Mouse (Mus musculus) kidney, adult 2 months (tissue): ENCODE results near the gene Khdrbs1. TPM values are rescaled to one million over a fixed set of nuclear protein-coding genes. Genes with fewer than 3 reads are reported as not detected.

Experiments used
- DNase-seq: peaks from one replicate; pipeline ENCODE4 v3.0.0; 2021
- H3K27ac ChIP-seq: fragments of 200-500 bp; 2 replicates; pipeline ENCODE4 v1.5.1; 2012; ENCODE audit warnings: low read depth, low read length, control low read depth, inconsistent platforms; ENCODE audit not compliant: insufficient read depth
- H3K27me3 ChIP-seq: fragments of 200-500 bp; replicated peaks from 2 replicates; pipeline ENCODE4 v1.6.1; 2012; ENCODE audit warnings: mild to moderate bottlenecking, moderate library complexity, low read length, inconsistent platforms; ENCODE audit not compliant: control insufficient read depth, insufficient read depth
- H3K36me3 ChIP-seq: fragments of 200-500 bp; 2 replicates; pipeline ENCODE4 v1.6.1; 2012; ENCODE audit warnings: mild to moderate bottlenecking, moderate library complexity, low read length, inconsistent platforms; ENCODE audit not compliant: control insufficient read depth, insufficient read depth
- H3K4me1 ChIP-seq: fragments of 200-500 bp; 2 replicates; pipeline ENCODE4 v1.6.1; 2011; ENCODE audit warnings: low read length; ENCODE audit not compliant: control insufficient read depth, insufficient read depth
- H3K4me3 ChIP-seq: fragments of 200-500 bp; 2 replicates; pipeline ENCODE4 v1.5.1; 2011; ENCODE audit warnings: mild to moderate bottlenecking, low read depth, low read length, control low read depth; ENCODE audit not compliant: insufficient read depth
- CTCF ChIP-seq: fragments of 200-500 bp; conservative IDR thresholded peaks from 2 replicates; pipeline ENCODE4 v1.5.1; 2011; ENCODE audit warnings: low read depth, mild to moderate bottlenecking, control low read depth, low read length, moderate library complexity, mixed read lengths; ENCODE audit not compliant: insufficient read depth, insufficient read length
- POLR2A ChIP-seq: fragments of 200-500 bp; IDR thresholded peaks from one replicate; pipeline ENCODE4 v1.6.1; 2011; ENCODE audit warnings: low read depth, low read length, control low read depth
- WGBS: fragments of 180-500 bp; shearing (Covaris S2); methylation state at CpG from one replicate; pipeline ENCODE4 v1.1.7; 2018; 5-methylcytosine and 5-hydroxymethylcytosine counted together
- polyA plus RNA-seq: library from polyadenylated mRNA; depleted of rRNA; stranded (reverse); fragments of >200 nt; gene quantifications from 2 replicates; pipeline ENCODE4 v1.2.3, GENCODE M21; 2012; rRNA removed

Gene Khdrbs1
- polyA plus RNA-seq, 1 experiment = 16.0 TPM

DNA sequence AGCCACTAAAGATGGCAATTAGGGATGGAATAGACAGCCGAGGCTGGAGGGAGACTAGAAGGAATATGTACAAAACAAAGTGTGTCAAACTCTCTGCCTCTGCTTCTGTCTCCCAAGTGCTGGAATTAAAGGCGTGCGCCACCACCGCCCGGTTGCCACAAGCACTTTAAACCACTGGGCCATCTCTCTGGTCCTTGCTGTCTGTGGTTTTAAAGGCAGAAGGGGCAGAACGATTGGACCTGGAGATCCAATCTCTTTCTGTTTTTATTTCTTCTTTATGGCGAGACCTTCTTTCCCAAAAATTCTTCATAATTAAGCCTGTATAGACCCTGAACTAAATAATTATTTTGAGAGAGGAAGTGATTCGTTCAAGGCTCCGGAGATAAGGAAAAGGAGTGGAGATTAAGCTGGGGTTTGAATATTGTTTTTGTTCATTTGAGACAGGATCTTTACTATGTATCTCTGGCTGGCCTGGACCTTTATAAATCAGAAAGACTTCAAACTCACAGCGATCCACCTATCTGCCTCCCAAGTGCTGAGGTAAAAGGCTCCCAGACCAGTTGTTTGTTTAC lies 69.1 kb downstream of the Khdrbs1 start:
- DNase-seq = no peak
- Histone ChIP-seq H3K36me3 (no peaks in the 10 kb centered on the region), H3K4me3 (peak overlapping the region; percentile 84), H3K4me1 (peaks cover 14% of the 10 kb centered on the region), H3K27me3 (no peaks in the 10 kb centered on the region), H3K27ac (peak overlapping the region; percentile 90)
- WGBS = 2% methylated on average over 10 of the region's 10 CpGs
- TF ChIP-seq CTCF = no peak
- no peak for TF ChIP-seq POLR2A

DNA sequence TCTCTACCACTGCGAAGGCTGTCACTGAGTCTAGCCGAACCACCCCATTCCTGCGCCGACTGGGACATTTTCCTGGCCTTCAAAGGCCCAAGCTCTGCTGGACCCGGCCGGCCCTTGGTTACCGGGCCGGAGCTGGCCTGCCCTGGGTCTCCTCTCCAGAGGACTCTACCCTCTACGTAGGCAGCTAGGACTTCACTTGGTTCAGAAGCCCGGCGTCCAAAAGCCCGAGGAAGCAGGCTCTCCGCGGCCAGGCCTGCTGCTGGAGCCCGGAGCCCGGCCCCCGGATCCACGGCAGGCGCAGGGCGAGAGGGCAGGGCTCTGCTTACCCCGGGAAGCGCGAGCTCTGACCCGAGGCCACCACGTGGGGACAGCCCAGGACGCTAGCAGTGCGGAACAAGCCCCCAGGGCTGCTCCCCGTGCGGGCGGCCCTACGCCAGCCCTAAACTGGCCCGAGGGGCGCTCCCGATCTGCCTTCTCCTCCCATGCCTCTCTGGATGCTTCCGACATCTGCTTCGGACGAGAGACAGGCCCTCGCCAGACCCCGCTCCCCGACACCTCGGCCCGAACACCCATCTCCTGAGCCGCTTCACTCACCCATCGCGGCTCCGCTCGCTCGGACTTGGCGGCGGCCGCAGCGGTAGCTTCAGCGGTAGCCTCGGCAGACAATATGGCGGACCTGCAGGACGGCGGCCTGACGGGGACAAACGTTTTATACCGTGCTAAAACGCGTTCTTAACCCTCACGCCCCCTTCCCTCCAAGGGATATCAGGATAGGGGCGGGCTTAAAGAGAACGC lies 69.8 kb downstream of the Khdrbs1 start, which contains the start of gene Kpna6:
TSS of gene Kpna6 (minus strand) at position 685 of the 795 bp plus-strand sequence.
- peaks cover 14% of the 10 kb centered on the region for H3K4me1 ChIP-seq
- peak; percentile 95 for DNase-seq
- TF ChIP-seq CTCF = no peak
- TF ChIP-seq POLR2A = peak; percentile 29
- whole genome bisulfite sequencing = under 1% methylated on average over 64 of the region's 65 CpGs
- H3K27ac ChIP-seq = peak within 1 kb of the TSS; percentile 90
- no peaks in the 10 kb centered on the region for H3K27me3 ChIP-seq
- no peaks in the 10 kb centered on the region for H3K36me3 ChIP-seq
- peak within 1 kb of the TSS; percentile 84 for H3K4me3 ChIP-seq

DNA sequence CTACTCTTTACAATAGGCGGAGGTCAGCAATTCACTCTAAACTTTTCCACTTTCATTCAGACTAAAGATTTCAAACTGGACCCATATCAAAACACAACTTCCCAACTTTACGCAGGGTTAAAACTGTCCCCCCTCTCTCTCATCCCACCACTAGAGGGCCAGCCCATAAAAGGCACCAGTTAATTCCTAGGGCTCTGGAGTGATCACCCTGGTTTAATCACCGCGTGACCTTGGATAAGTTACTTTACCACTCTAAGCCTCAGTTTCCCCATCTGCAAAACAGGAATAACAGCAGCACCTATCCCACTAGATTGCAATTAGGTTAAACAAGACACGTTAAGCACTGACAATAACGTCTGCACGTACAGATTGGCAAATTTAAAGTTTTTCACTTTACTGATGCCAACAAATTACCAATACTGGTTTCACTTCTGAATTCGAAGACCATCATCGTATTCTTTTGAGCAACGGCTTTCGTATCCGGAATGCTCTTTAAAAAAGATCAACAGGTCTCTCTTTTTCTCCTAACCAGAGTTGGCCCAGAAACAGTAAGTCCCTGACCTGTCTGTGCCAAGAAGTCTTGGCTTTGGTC lies 70.5 kb downstream of the Khdrbs1 start:
- Histone ChIP-seq H3K36me3 (no peaks in the 10 kb centered on the region), H3K4me1 (peaks cover 14% of the 10 kb centered on the region), H3K4me3 (peak overlapping the region; percentile 84), H3K27me3 (no peaks in the 10 kb centered on the region), H3K27ac (peak overlapping the region; percentile 90)
- peak; percentile 77 for DNase-seq
- WGBS = 5% methylated on average over 12 of the region's 12 CpGs
- TF ChIP-seq POLR2A (no peak), CTCF (peak; percentile 68)

DNA sequence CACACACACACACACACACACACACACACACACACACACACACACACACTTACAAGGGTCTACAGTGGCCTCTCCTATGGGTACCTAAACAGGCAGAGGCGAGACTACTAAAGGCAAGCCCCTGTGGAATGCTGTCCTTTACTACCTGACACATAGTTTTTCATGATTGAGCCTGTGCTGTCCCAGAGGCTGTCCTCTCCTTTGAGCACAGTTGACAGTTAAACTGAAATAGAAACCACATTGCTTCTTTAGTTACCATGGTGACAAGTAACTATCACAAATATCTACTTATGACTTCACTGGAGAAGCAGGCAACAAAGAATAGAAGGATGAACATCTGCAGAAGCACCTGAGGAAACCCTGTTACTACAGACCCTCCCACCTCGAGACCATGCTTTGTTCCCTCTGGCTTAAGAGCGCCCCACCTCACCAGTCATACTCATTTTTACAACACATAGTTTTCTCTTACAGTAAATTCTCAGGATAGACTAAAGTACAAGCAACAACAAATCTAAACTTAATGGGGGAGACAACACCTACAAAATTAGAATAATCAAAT lies 79.8 kb downstream of the Khdrbs1 start:
- DNase-seq = no peak
- WGBS = 82% methylated on average over 3 of the region's 3 CpGs
- no peak overlapping the region for H3K27ac ChIP-seq
- no peak for TF ChIP-seq POLR2A
- no peak for TF ChIP-seq CTCF
- no peaks in the 10 kb centered on the region for H3K27me3 ChIP-seq
- H3K4me1 ChIP-seq = no peaks in the 10 kb centered on the region
- H3K36me3 ChIP-seq = peaks cover 6% of the 10 kb centered on the region
- H3K4me3 ChIP-seq = no peak overlapping the region

DNA sequence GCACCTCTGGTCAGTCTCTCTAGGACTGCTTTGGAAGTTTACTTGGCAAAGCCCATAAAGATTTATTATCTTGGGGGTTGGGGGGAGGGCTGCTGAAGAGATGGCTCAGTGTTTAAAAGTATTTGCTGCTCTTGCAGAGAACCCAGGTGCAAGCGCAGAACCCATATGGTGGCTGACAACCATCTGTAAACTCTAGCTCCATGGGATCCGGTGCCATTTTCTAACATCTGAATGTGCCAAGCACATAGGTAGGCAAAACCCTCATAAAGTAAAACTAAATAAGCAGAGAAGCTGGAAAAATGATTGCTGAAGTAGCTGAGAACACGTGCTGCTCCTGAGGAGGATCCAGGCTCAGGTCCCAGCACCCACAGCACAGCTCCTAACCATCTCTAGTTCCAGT lies 80.5 kb downstream of the Khdrbs1 start:
- TF ChIP-seq POLR2A = no peak
- TF ChIP-seq CTCF = no peak
- Histone ChIP-seq H3K4me1 (no peaks in the 10 kb centered on the region), H3K27me3 (no peaks in the 10 kb centered on the region), H3K4me3 (no peak overlapping the region), H3K27ac (no peak overlapping the region), H3K36me3 (peaks cover 7% of the 10 kb centered on the region)
- 91% methylated on average over 3 of the region's 3 CpGs for WGBS
- no peak for DNase-seq

DNA sequence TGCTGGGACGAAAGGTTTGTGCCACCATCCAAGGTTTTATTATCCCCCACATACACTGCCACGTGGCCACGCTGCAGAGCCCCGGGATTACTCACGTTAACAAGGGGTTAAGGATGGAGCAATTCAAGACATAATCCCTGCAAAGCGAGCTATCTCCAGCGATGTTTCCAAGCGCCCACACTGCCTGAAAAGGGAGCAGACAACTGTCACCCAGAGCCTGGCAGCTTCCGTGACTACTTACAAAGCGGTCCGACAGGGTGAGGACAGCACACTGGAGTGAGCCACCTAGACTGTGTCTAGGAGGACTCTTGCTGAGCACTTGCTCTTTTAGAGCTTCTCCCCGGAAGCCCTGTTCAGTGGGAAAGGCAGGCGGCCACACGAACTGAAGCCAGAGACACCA lies 87.3 kb downstream of the Khdrbs1 start:
- no peak for DNase-seq
- TF ChIP-seq CTCF = no peak
- no peak for TF ChIP-seq POLR2A
- 95% methylated on average over 14 of the region's 14 CpGs for WGBS
- Histone ChIP-seq H3K27ac (no peak overlapping the region), H3K4me1 (peaks cover 4% of the 10 kb centered on the region; the same call in 1 of the 2 replicates), H3K4me3 (no peak overlapping the region), H3K36me3 (peaks cover 21% of the 10 kb centered on the region), H3K27me3 (no peaks in the 10 kb centered on the region)

Other genes starting within 250 kb of the Khdrbs1 start
- 20.3 and 26.5 TPM in 2 replicates for gene Marcksl1, start 228.7 kb downstream of the Khdrbs1 start, polyA plus RNA-seq
- gene Hdac1, start 199.6 kb downstream of the Khdrbs1 start, polyA plus RNA-seq = 35.4 and 41.6 TPM in 2 replicates
- 2.3 and 12.7 TPM in 2 replicates for gene Lck, start 168.7 kb downstream of the Khdrbs1 start, polyA plus RNA-seq
- 24.6 and 27.2 TPM in 2 replicates for gene Fam167b, start 163.8 kb downstream of the Khdrbs1 start, polyA plus RNA-seq
- 311 TPM in 2 replicates for gene Eif3i, start 141.7 kb downstream of the Khdrbs1 start, polyA plus RNA-seq
- 160 and 162 TPM in 2 replicates for gene Tmem234, start 141.6 kb downstream of the Khdrbs1 start, polyA plus RNA-seq
- gene Dcdc2b, start 128.0 kb downstream of the Khdrbs1 start, polyA plus RNA-seq = 2.2 and 3.7 TPM in 2 replicates
- 66.5 and 67.4 TPM in 2 replicates for gene Iqcc, start 123.2 kb downstream of the Khdrbs1 start, polyA plus RNA-seq
- gene Ccdc28b, start 118.4 kb downstream of the Khdrbs1 start, polyA plus RNA-seq = 16.2 and 20.8 TPM in 2 replicates
- gene Txlna, start 101.2 kb downstream of the Khdrbs1 start, polyA plus RNA-seq = 22.7 and 24.3 TPM in 2 replicates
- 35.0 and 39.0 TPM in 2 replicates for gene Kpna6, start 69.5 kb downstream of the Khdrbs1 start, polyA plus RNA-seq
- gene Tmem39b, start 45.5 kb downstream of the Khdrbs1 start, polyA plus RNA-seq = 28.5 and 34.0 TPM in 2 replicates
- 29.9 and 41.5 TPM in 2 replicates for gene Ptp4a2, start 68.9 kb upstream of the Khdrbs1 start, polyA plus RNA-seq
- gene Spocd1, start 186.9 kb upstream of the Khdrbs1 start, polyA plus RNA-seq = not detected in 2 replicates
- 0.66 and 1.3 TPM in 2 replicates for gene Adgrb2, start 242.6 kb upstream of the Khdrbs1 start, polyA plus RNA-seq